Mouse (Mus musculus) urinary bladder, postnatal 4 days (tissue): ENCODE results near the gene Ip6k3.

Experiments used
- DNase-seq, 2 experiments: peaks; one replicate each; pipeline ENCODE4 v3.0.0; 2021 to 2022; ENCODE audit warnings: low spot score in 2 of 2

Gene Ip6k3

GRCm38 (mm10) chr17:27123103-27123502, 44.5 kb downstream of the Ip6k3 start:
- no peak for DNase-seq

GRCm38 (mm10) chr17:27122701-27123100, 44.9 kb downstream of the Ip6k3 start:
- DNase-seq: no peak

- DNase-seq: no peak
Measured at GRCm38 (mm10) chr17:27121781-27122180, 45.8 kb downstream of the Ip6k3 start.

- DNase-seq: no peak
Measured at GRCm38 (mm10) chr17:27121266-27121665, 46.3 kb downstream of the Ip6k3 start.

GRCm38 (mm10) chr17:27120561-27121024, 47.0 kb downstream of the Ip6k3 start:
- DNase-seq: peak; percentile 63 to 76

- DNase-seq: peak in 1 of 2 experiments; percentile 44
Measured at GRCm38 (mm10) chr17:27119954-27120353, 47.6 kb downstream of the Ip6k3 start.

- DNase-seq: no peak
Measured at GRCm38 (mm10) chr17:27119540-27119895, 48.1 kb downstream of the Ip6k3 start.

GRCm38 (mm10) chr17:27118676-27119539, 48.7 kb downstream of the Ip6k3 start:
- peak in 1 of 2 experiments; percentile 66 for DNase-seq

- no peak for DNase-seq
Measured at GRCm38 (mm10) chr17:27110072-27110471, 57.5 kb downstream of the Ip6k3 start.

- no peak for DNase-seq
Measured at GRCm38 (mm10) chr17:27107936-27108335, 59.7 kb downstream of the Ip6k3 start.

GRCm38 (mm10) chr17:27106745-27107144, 60.9 kb downstream of the Ip6k3 start:
- no peak for DNase-seq

GRCm38 (mm10) chr17:27105698-27106470, 61.7 kb downstream of the Ip6k3 start:
- DNase-seq: no peak

GRCm38 (mm10) chr17:27101675-27102074, 65.9 kb downstream of the Ip6k3 start:
- DNase-seq: no peak

- DNase-seq: no peak
Measured at GRCm38 (mm10) chr17:27095690-27096089, 71.9 kb downstream of the Ip6k3 start.
